23 mouse cellular contexts compared by ENCODE assay signal in the genomic region with DNA sequence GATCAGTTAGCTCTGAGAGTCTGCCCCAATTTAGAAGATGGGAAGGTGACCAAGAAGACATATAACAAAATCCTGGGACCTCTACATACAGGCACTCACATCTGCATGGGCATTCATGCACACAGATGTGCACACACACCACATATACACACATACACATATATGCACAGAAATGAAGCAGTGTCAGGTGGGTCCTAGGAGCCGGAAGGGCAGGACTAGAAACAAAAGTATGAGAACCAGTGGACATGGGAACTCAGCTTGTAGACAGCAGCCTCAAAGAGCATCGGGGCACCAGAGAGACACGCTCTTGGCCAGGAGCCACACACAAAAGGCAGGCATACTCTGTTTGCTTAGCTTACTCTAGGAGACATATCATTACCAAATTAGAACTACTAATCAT.
DNase-seq lines count a peak whose midpoint lies in the region; ATAC-seq and TF ChIP-seq lines count a peak whose summit lies in the region.
"Had no signal": no experiment of that assay in that cellular context is flagged by ENCODE, and none has a peak within 500 bp of the region (broad histone marks: within the 10 kb centered on the region; RNA-seq: fewer than 3 reads in every experiment).

No protein-coding gene starts in this region.

- no peak for TF ChIP-seq CTCF in lung, embryonic 14.5 days (IDR thresholded peaks at IDR 0.05; ENCODE audit: low read depth)

- H3K36me3 ChIP-seq in lung, embryonic 14.5 days (ENCODE audit: insufficient read depth): no peaks in the 10 kb centered on the region
- no peaks in the 10 kb centered on the region for H3K36me3 ChIP-seq in limb, embryonic 13.5 days
- H3K36me3 ChIP-seq: forebrain, embryonic 10.5 days; G1E; heart, embryonic 13.5 days; hindbrain, embryonic 12.5 days had no signal

- no peak for ATAC-seq in lung, embryonic 14.5 days (ENCODE audit: insufficient read depth)
- no peak for ATAC-seq in limb, embryonic 13.5 days (ENCODE audit: low FRiP score, low read depth)
- ATAC-seq: forebrain, embryonic 13.5 days; forebrain, embryonic 16.5 days; hindbrain, embryonic 16.5 days; inflammation-experienced regulatory T-cells, adult 6 months; intestine, embryonic 16.5 days had no signal

- intact Hi-C loops in heart, postnatal 10 days (cut with DNase I): no loop called here

- no peaks in the 10 kb centered on the region for H3K27me3 ChIP-seq in lung, embryonic 14.5 days (ENCODE audit: insufficient read depth, low read length)
- H3K27me3 ChIP-seq in limb, embryonic 13.5 days: no peaks in the 10 kb centered on the region
- H3K27me3 ChIP-seq: CH12.LX; forebrain, embryonic 13.5 days; heart, embryonic 13.5 days; hindbrain, embryonic 12.5 days had no signal

- H3K4me1 ChIP-seq in lung, embryonic 14.5 days (ENCODE audit: insufficient read depth): 0 out of 2 replicates have a peak, but pooled peaks cover 3% of the 10 kb centered on the region
- peaks cover 22% of the 10 kb centered on the region for H3K4me1 ChIP-seq in limb, embryonic 13.5 days
- H3K4me1 ChIP-seq: forebrain, embryonic 10.5 days; forebrain, embryonic 13.5 days had no signal

- H3K27ac ChIP-seq in lung, embryonic 14.5 days (ENCODE audit: low read depth): no peak overlapping the region
- peak overlapping the region; percentile 55; the same call in 1 of the 2 replicates for H3K27ac ChIP-seq in limb, embryonic 13.5 days
- H3K27ac ChIP-seq: forebrain, embryonic 10.5 days; forebrain, embryonic 13.5 days; heart, embryonic 13.5 days; hindbrain, embryonic 12.5 days had no signal

- 54% methylated on average over 3 of the region's 3 CpGs for whole genome bisulfite sequencing in lung, embryonic 14.5 days
- WGBS in limb, embryonic 13.5 days: 84% methylated on average over 3 of the region's 3 CpGs

- peak; percentile 68 for DNase-seq in heart, adult 11 months
- DNase-seq in heart, postnatal 10 days: no peak
- peak; percentile 25 for DNase-seq in lung, embryonic 14.5 days
- no peak for DNase-seq in lung, postnatal 14 days
- no peak for DNase-seq in left cerebral cortex, adult 18-20 months (ENCODE audit: low spot score in 2 of 2)
- DNase-seq: adrenal gland, adult 2 months; adrenal gland, postnatal 14 days; B cell, adult 2 months; cerebellum, adult 11 months; cerebellum, adult 8-10 months; gastrocnemius, postnatal 10 days; gastrocnemius, postnatal 36 days had no signal

- no peak overlapping the region for H3K4me3 ChIP-seq in lung, embryonic 14.5 days (ENCODE audit: low read depth, low read length)
- no peak overlapping the region for H3K4me3 ChIP-seq in limb, embryonic 13.5 days
- H3K4me3 ChIP-seq: forebrain, embryonic 10.5 days; forebrain, embryonic 13.5 days; heart, embryonic 13.5 days; hindbrain, embryonic 12.5 days had no signal

- no peak overlapping the region for H3K9ac ChIP-seq in lung, embryonic 14.5 days
- H3K9ac ChIP-seq in limb, embryonic 13.5 days: no peak overlapping the region
- H3K9ac ChIP-seq: forebrain, embryonic 13.5 days; heart, embryonic 13.5 days; hindbrain, embryonic 12.5 days had no signal

- no peaks in the 10 kb centered on the region for H3K9me3 ChIP-seq in lung, embryonic 14.5 days (ENCODE audit: low read depth, low read length)
- no peaks in the 10 kb centered on the region for H3K9me3 ChIP-seq in limb, embryonic 13.5 days
- H3K9me3 ChIP-seq: forebrain, embryonic 10.5 days; forebrain, embryonic 13.5 days; heart, embryonic 13.5 days; hindbrain, embryonic 12.5 days had no signal

- H3K4me2 ChIP-seq in lung, embryonic 14.5 days: no peak overlapping the region
- no peak overlapping the region for H3K4me2 ChIP-seq in limb, embryonic 13.5 days (replicated peaks)
- H3K4me2 ChIP-seq: forebrain, embryonic 13.5 days; heart, embryonic 13.5 days; hindbrain, embryonic 12.5 days had no signal

Comparison
In these comparisons a context has a peak if more than half of its experiments do, and no peak if none do; other contexts are left out.
1. DNase-seq: peak in heart, adult 11 months (single experiment) and lung, embryonic 14.5 days (single experiment); none in heart, postnatal 10 days (0 of 2), lung, postnatal 14 days (single experiment) and left cerebral cortex, adult 18-20 months (0 of 2).